Mouse (Mus musculus): ENCODE results near the gene Qars. TPM values are rescaled to one million over a fixed set of nuclear protein-coding genes. Genes with fewer than 3 reads are reported as not detected.

Qars gene
- 35.0 and 132 TPM in 2 replicates for polyA plus RNA-seq (2012)

- TF ChIP-seq GATA1 (IDR thresholded peaks at IDR 0.05; ENCODE audit: low read length), result no peak
Measured at GRCm38 (mm10) chr9:108507619-108508434, at the start of gene Qars. Gene Qars, plus strand, starts transcription at chr9:108507706.

- no peak for TF ChIP-seq GATA1 (IDR thresholded peaks at IDR 0.05; ENCODE audit: low read length)
Measured at GRCm38 (mm10) chr9:108459939-108460318, 47.6 kb upstream of the Qars start.

GRCm38 (mm10) chr9:108460319-108461178, 47.0 kb upstream of the Qars start, which contains the start of gene Ccdc71:
Gene Ccdc71, plus strand, starts transcription at chr9:108460527.
- no peak for TF ChIP-seq GATA1 (IDR thresholded peaks at IDR 0.05; ENCODE audit: low read length)

GRCm38 (mm10) chr9:108461181-108461631, 46.3 kb upstream of the Qars start, which contains the start of gene Klhdc8b:
Gene Klhdc8b, minus strand, starts transcription at chr9:108461581.
- no peak for TF ChIP-seq GATA1 (IDR thresholded peaks at IDR 0.05; ENCODE audit: low read length)

- no peak for TF ChIP-seq GATA1 (IDR thresholded peaks at IDR 0.05; ENCODE audit: low read length)
Measured at GRCm38 (mm10) chr9:108461675-108462074, 45.8 kb upstream of the Qars start.

- TF ChIP-seq GATA1 (IDR thresholded peaks at IDR 0.05; ENCODE audit: low read length), result no peak
Measured at GRCm38 (mm10) chr9:108462192-108462591, 45.3 kb upstream of the Qars start.

GRCm38 (mm10) chr9:108463713-108464112, 43.8 kb upstream of the Qars start:
- TF ChIP-seq GATA1 (IDR thresholded peaks at IDR 0.05; ENCODE audit: low read length), result no peak

GRCm38 (mm10) chr9:108466219-108466618, 41.3 kb upstream of the Qars start:
- TF ChIP-seq GATA1 (IDR thresholded peaks at IDR 0.05; ENCODE audit: low read length), result no peak

- no peak for TF ChIP-seq GATA1 (IDR thresholded peaks at IDR 0.05; ENCODE audit: low read length)
Measured at GRCm38 (mm10) chr9:108469430-108469829, 38.1 kb upstream of the Qars start.

- no peak for TF ChIP-seq GATA1 (IDR thresholded peaks at IDR 0.05; ENCODE audit: low read length)
Measured at GRCm38 (mm10) chr9:108469845-108470244, 37.7 kb upstream of the Qars start.

GRCm38 (mm10) chr9:108474528-108474927, 33.0 kb upstream of the Qars start:
- TF ChIP-seq GATA1 (IDR thresholded peaks at IDR 0.05; ENCODE audit: low read length), result no peak

GRCm38 (mm10) chr9:108478638-108479156, 28.8 kb upstream of the Qars start:
- TF ChIP-seq GATA1 (IDR thresholded peaks at IDR 0.05; ENCODE audit: low read length), result no peak

- no peak for TF ChIP-seq GATA1 (IDR thresholded peaks at IDR 0.05; ENCODE audit: low read length)
Measured at GRCm38 (mm10) chr9:108479241-108479640, 28.3 kb upstream of the Qars start.

- TF ChIP-seq GATA1 (IDR thresholded peaks at IDR 0.05; ENCODE audit: low read length), result no peak
Measured at GRCm38 (mm10) chr9:108479721-108480351, 27.7 kb upstream of the Qars start, which contains the start of gene Lamb2. Gene Lamb2, plus strand, starts transcription at chr9:108479736.

- no peak for TF ChIP-seq GATA1 (IDR thresholded peaks at IDR 0.05; ENCODE audit: low read length)
Measured at GRCm38 (mm10) chr9:108480813-108481519, 26.5 kb upstream of the Qars start.
